Mouse (Mus musculus) kidney, adult 2 months (tissue): ENCODE measurements around the gene Pde6b.

Experiments used
- CTCF ChIP-seq: fragments of 200-500 bp; conservative IDR thresholded peaks from 2 replicates; pipeline ENCODE4 v1.5.1; 2011; ENCODE audit warnings: low read depth, mild to moderate bottlenecking, control low read depth, low read length, moderate library complexity, mixed read lengths; ENCODE audit not compliant: insufficient read depth, insufficient read length
- POLR2A ChIP-seq: fragments of 200-500 bp; IDR thresholded peaks from one replicate; pipeline ENCODE4 v1.6.1; 2011; ENCODE audit warnings: low read depth, low read length, control low read depth

DNA sequence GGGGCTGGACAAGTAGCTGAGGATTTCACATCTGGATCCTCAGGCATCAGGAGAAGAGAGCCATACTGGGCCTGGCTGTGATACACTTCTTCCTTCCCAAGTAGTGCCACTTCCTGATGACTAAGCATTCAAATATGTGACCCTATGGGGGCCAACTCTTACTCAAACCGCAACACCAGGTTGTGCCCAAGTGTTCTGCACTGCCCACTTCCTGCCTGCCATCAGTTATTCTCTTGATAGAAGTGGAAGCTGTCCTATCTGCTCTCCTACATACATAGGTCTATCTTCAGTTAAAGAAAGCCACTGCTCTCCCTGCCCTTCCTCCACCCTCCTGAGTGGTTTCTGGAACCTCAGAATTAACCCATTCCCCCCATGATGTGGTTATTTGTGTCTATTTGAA lies 17.3 kb downstream of the Pde6b start:
- TF ChIP-seq CTCF (no peak), POLR2A (no peak)
